Mouse (Mus musculus) small intestine, adult 2 months (tissue): ENCODE data around the gene Slfn2. TPM values are rescaled to one million over a fixed set of nuclear protein-coding genes. Genes with fewer than 3 reads are reported as not detected.
A peak's percentile ranks its signal among the peaks of the same experiment; 100 is the strongest.

ENCODE experiments used
- H3K27ac ChIP-seq: fragments of 200-500 bp; 2 replicates; pipeline ENCODE4 v1.5.1; 2012; ENCODE audit warnings: low read depth, low read length, control low read depth, inconsistent platforms; ENCODE audit not compliant: insufficient read depth
- H3K27me3 ChIP-seq: fragments of 200-500 bp; 2 replicates; pipeline ENCODE4 v1.6.1; 2012; ENCODE audit warnings: mild to moderate bottlenecking, moderate library complexity, low read length, inconsistent platforms; ENCODE audit not compliant: control insufficient read depth, insufficient read depth
- H3K36me3 ChIP-seq: fragments of 200-500 bp; 2 replicates; pipeline ENCODE4 v1.6.1; 2012; ENCODE audit warnings: mild to moderate bottlenecking, low read length, control low read depth, inconsistent platforms; ENCODE audit not compliant: control insufficient read depth, insufficient read depth
- H3K4me1 ChIP-seq: fragments of 200-500 bp; 2 replicates; pipeline ENCODE4 v1.6.1; 2012; ENCODE audit warnings: low read length, inconsistent platforms, mixed read lengths; ENCODE audit not compliant: control insufficient read depth, insufficient read depth, insufficient read length
- H3K4me3 ChIP-seq: fragments of 200-500 bp; 2 replicates; pipeline ENCODE4 v1.5.1; 2012; ENCODE audit warnings: low read depth, mild to moderate bottlenecking, control low read depth, inconsistent platforms, low read length, moderate library complexity
- CTCF ChIP-seq: fragments of 200-500 bp; IDR thresholded peaks from 2 replicates; pipeline ENCODE4 v1.5.1; 2012; ENCODE audit warnings: low read depth, mild to moderate bottlenecking, control low read depth, inconsistent platforms, low read length, moderate library complexity, mixed read lengths; ENCODE audit not compliant: insufficient replicate concordance, insufficient read length; ENCODE audit errors: extremely low read depth
- POLR2A ChIP-seq: fragments of 200-500 bp; IDR thresholded peaks from 2 replicates; pipeline ENCODE4 v1.6.1; 2012; ENCODE audit warnings: low read depth, mild to moderate bottlenecking, control low read depth, inconsistent platforms, low read length, moderate library complexity
- whole genome bisulfite sequencing: fragments of 180-500 bp; shearing (Covaris S2); methylation state at CpG from one replicate; pipeline ENCODE4 v1.1.7; 2018; 5-methylcytosine and 5-hydroxymethylcytosine counted together
- polyA plus RNA-seq: library from polyadenylated mRNA; depleted of rRNA; stranded (reverse); fragments of >200 nt; gene quantifications from 2 replicates; pipeline ENCODE4 v1.2.3, GENCODE M21; 2012; rRNA removed

The Slfn2 gene
- polyA plus RNA-seq, 1 experiment, result 4.2 TPM

GRCm38 (mm10) chr11:83115138-83115537 is 50.2 kb downstream of the Slfn2 start:
- Histone ChIP-seq H3K4me1 (peaks cover 2% of the 10 kb centered on the region; the same call in 1 of the 2 replicates), H3K4me3 (no peak overlapping the region), H3K36me3 (no peaks in the 10 kb centered on the region), H3K27ac (no peak overlapping the region), H3K27me3 (no peaks in the 10 kb centered on the region)
- 10% methylated on average over 2 of the region's 2 CpGs for WGBS
- TF ChIP-seq CTCF (no peak), POLR2A (no peak)

- TF ChIP-seq CTCF (no peak), POLR2A (no peak)
- Histone ChIP-seq H3K27ac (no peak within 1 kb of the TSS), H3K27me3 (no peaks in the 10 kb centered on the region), H3K4me1 (peaks cover 2% of the 10 kb centered on the region; the same call in 1 of the 2 replicates), H3K36me3 (no peaks in the 10 kb centered on the region), H3K4me3 (peak within 1 kb of the TSS; percentile 37)
- 81% methylated on average over 13 of the region's 13 CpGs for WGBS
Measured at GRCm38 (mm10) chr11:83116597-83117227, 51.8 kb downstream of the Slfn2 start, which contains the start of gene Slfn1. Slfn1 (plus strand) TSS chr11:83116849.

GRCm38 (mm10) chr11:83118056-83118455 is 53.1 kb downstream of the Slfn2 start:
- Histone ChIP-seq H3K36me3 (no peaks in the 10 kb centered on the region), H3K4me1 (peaks cover 2% of the 10 kb centered on the region; the same call in 1 of the 2 replicates), H3K27ac (no peak overlapping the region), H3K27me3 (no peaks in the 10 kb centered on the region), H3K4me3 (no peak overlapping the region)
- TF ChIP-seq POLR2A, result no peak
- no peak for TF ChIP-seq CTCF
- 17% methylated on average over 3 of the region's 3 CpGs for whole genome bisulfite sequencing

Other genes with a start within 250 kb of the Slfn2 start
- 7.0 and 8.9 TPM in 2 replicates for gene Rffl, start 193.9 kb upstream of the Slfn2 start, polyA plus RNA-seq
- 6.8 and 10.2 TPM in 2 replicates for gene Rad51d, start 174.5 kb upstream of the Slfn2 start, polyA plus RNA-seq
- 0.13 TPM in 1 of 2 replicates, not detected in the other for gene Fndc8, start 173.0 kb upstream of the Slfn2 start, polyA plus RNA-seq
- gene Nle1, start 156.7 kb upstream of the Slfn2 start, polyA plus RNA-seq, result 20.7 and 27.1 TPM in 2 replicates
- 1.0 and 1.7 TPM in 2 replicates for gene Unc45b, start 154.6 kb upstream of the Slfn2 start, polyA plus RNA-seq
- gene Slfn5, start 113.8 kb upstream of the Slfn2 start, polyA plus RNA-seq, result 0.34 and 0.95 TPM in 2 replicates
- gene Slfn9, start 73.3 kb upstream of the Slfn2 start, polyA plus RNA-seq, result 0.30 and 0.61 TPM in 2 replicates
- gene Slfn8, start 44.3 kb upstream of the Slfn2 start, polyA plus RNA-seq, result 0.11 and 0.28 TPM in 2 replicates
- gene Slfn1, start 51.7 kb downstream of the Slfn2 start, polyA plus RNA-seq, result 0.18 and 0.81 TPM in 2 replicates
- 0.37 and 0.47 TPM in 2 replicates for gene Slfn4, start 110.1 kb downstream of the Slfn2 start, polyA plus RNA-seq
- gene Slfn3, start 126.2 kb downstream of the Slfn2 start, polyA plus RNA-seq, result 0.09 TPM in 1 of 2 replicates, not detected in the other
- gene Slfn14, start 221.6 kb downstream of the Slfn2 start, polyA plus RNA-seq, result not detected in 2 replicates
- gene Ap2b1, start 233.9 kb downstream of the Slfn2 start, polyA plus RNA-seq, result 11.3 and 27.1 TPM in 2 replicates
- gene Pex12, start 237.5 kb downstream of the Slfn2 start, polyA plus RNA-seq, result 2.0 and 3.8 TPM in 2 replicates